Mouse (Mus musculus): ENCODE results near the gene Dop1b. TPM values are rescaled to one million over a fixed set of nuclear protein-coding genes. Genes with fewer than 3 reads are reported as not detected.

Dop1b gene
- polyA plus RNA-seq, 1 experiment = 21.7 TPM

GRCm38 (mm10) chr16:93795391-93795790, 83.7 kb downstream of the Dop1b start:
- TF ChIP-seq CTCF (IDR thresholded peaks at IDR 0.05; ENCODE audit: control insufficient read depth, insufficient read depth, insufficient replicate concordance, low read depth, low read length) = no peak
- TF ChIP-seq POLR2A (IDR thresholded peaks at IDR 0.05; ENCODE audit: control insufficient read depth, low read depth, low read length) = no peak
- Histone ChIP-seq H3K4me1 (ENCODE audit: control insufficient read depth, insufficient read depth, low read length) (no peaks in the 10 kb centered on the region), H3K27me3 (ENCODE audit: control insufficient read depth, insufficient read depth, low read length) (no peaks in the 10 kb centered on the region), H3K36me3 (ENCODE audit: control insufficient read depth, insufficient read depth, low read length) (no peaks in the 10 kb centered on the region; the same call in 1 of the 2 replicates), H3K27ac (ENCODE audit: control insufficient read depth, insufficient read depth, low read depth, low read length) (no peak overlapping the region), H3K4me3 (ENCODE audit: control insufficient read depth, low read depth, low read length) (no peak overlapping the region)

GRCm38 (mm10) chr16:93797021-93797840, 85.5 kb downstream of the Dop1b start:
- Histone ChIP-seq H3K4me3 (ENCODE audit: control insufficient read depth, low read depth, low read length) (no peak overlapping the region), H3K27ac (ENCODE audit: control insufficient read depth, insufficient read depth, low read depth, low read length) (no peak overlapping the region), H3K27me3 (ENCODE audit: control insufficient read depth, insufficient read depth, low read length) (no peaks in the 10 kb centered on the region), H3K36me3 (ENCODE audit: control insufficient read depth, insufficient read depth, low read length) (no peaks in the 10 kb centered on the region; the same call in 1 of the 2 replicates), H3K4me1 (ENCODE audit: control insufficient read depth, insufficient read depth, low read length) (no peaks in the 10 kb centered on the region)
- TF ChIP-seq POLR2A (IDR thresholded peaks at IDR 0.05; ENCODE audit: control insufficient read depth, low read depth, low read length) (no peak), CTCF (IDR thresholded peaks at IDR 0.05; ENCODE audit: control insufficient read depth, insufficient read depth, insufficient replicate concordance, low read depth, low read length) (no peak)

- no peak for TF ChIP-seq POLR2A (IDR thresholded peaks at IDR 0.05; ENCODE audit: control insufficient read depth, low read depth, low read length)
- TF ChIP-seq CTCF (IDR thresholded peaks at IDR 0.05; ENCODE audit: control insufficient read depth, insufficient read depth, insufficient replicate concordance, low read depth, low read length) = no peak
- Histone ChIP-seq H3K4me3 (ENCODE audit: control insufficient read depth, low read depth, low read length) (no peak overlapping the region), H3K27me3 (ENCODE audit: control insufficient read depth, insufficient read depth, low read length) (no peaks in the 10 kb centered on the region), H3K4me1 (ENCODE audit: control insufficient read depth, insufficient read depth, low read length) (no peaks in the 10 kb centered on the region), H3K36me3 (ENCODE audit: control insufficient read depth, insufficient read depth, low read length) (no peaks in the 10 kb centered on the region; the same call in 1 of the 2 replicates), H3K27ac (ENCODE audit: control insufficient read depth, insufficient read depth, low read depth, low read length) (no peak overlapping the region)
Observed at GRCm38 (mm10) chr16:93797841-93798492, 86.3 kb downstream of the Dop1b start.

GRCm38 (mm10) chr16:93798623-93799022, 86.9 kb downstream of the Dop1b start:
- H3K4me1 ChIP-seq (ENCODE audit: control insufficient read depth, insufficient read depth, low read length) = no peaks in the 10 kb centered on the region
- no peak for TF ChIP-seq CTCF (IDR thresholded peaks at IDR 0.05; ENCODE audit: control insufficient read depth, insufficient read depth, insufficient replicate concordance, low read depth, low read length)
- no peak for TF ChIP-seq POLR2A (IDR thresholded peaks at IDR 0.05; ENCODE audit: control insufficient read depth, low read depth, low read length)
- no peak overlapping the region for H3K4me3 ChIP-seq (ENCODE audit: control insufficient read depth, low read depth, low read length)
- no peak overlapping the region for H3K27ac ChIP-seq (ENCODE audit: control insufficient read depth, insufficient read depth, low read depth, low read length)
- H3K27me3 ChIP-seq (ENCODE audit: control insufficient read depth, insufficient read depth, low read length) = no peaks in the 10 kb centered on the region
- no peaks in the 10 kb centered on the region; the same call in 1 of the 2 replicates for H3K36me3 ChIP-seq (ENCODE audit: control insufficient read depth, insufficient read depth, low read length)

GRCm38 (mm10) chr16:93799071-93799470, 87.4 kb downstream of the Dop1b start:
- H3K4me1 ChIP-seq (ENCODE audit: control insufficient read depth, insufficient read depth, low read length) = no peaks in the 10 kb centered on the region
- H3K4me3 ChIP-seq (ENCODE audit: control insufficient read depth, low read depth, low read length) = no peak overlapping the region
- H3K36me3 ChIP-seq (ENCODE audit: control insufficient read depth, insufficient read depth, low read length) = no peaks in the 10 kb centered on the region; the same call in 1 of the 2 replicates
- TF ChIP-seq CTCF (IDR thresholded peaks at IDR 0.05; ENCODE audit: control insufficient read depth, insufficient read depth, insufficient replicate concordance, low read depth, low read length) = no peak
- TF ChIP-seq POLR2A (IDR thresholded peaks at IDR 0.05; ENCODE audit: control insufficient read depth, low read depth, low read length) = no peak
- no peaks in the 10 kb centered on the region for H3K27me3 ChIP-seq (ENCODE audit: control insufficient read depth, insufficient read depth, low read length)
- no peak overlapping the region for H3K27ac ChIP-seq (ENCODE audit: control insufficient read depth, insufficient read depth, low read depth, low read length)

GRCm38 (mm10) chr16:93799936-93800335, 88.2 kb downstream of the Dop1b start:
- Histone ChIP-seq H3K36me3 (ENCODE audit: control insufficient read depth, insufficient read depth, low read length) (no peaks in the 10 kb centered on the region; the same call in 1 of the 2 replicates), H3K27me3 (ENCODE audit: control insufficient read depth, insufficient read depth, low read length) (no peaks in the 10 kb centered on the region), H3K27ac (ENCODE audit: control insufficient read depth, insufficient read depth, low read depth, low read length) (no peak overlapping the region), H3K4me1 (ENCODE audit: control insufficient read depth, insufficient read depth, low read length) (no peaks in the 10 kb centered on the region), H3K4me3 (ENCODE audit: control insufficient read depth, low read depth, low read length) (no peak overlapping the region)
- TF ChIP-seq POLR2A (IDR thresholded peaks at IDR 0.05; ENCODE audit: control insufficient read depth, low read depth, low read length) = no peak
- TF ChIP-seq CTCF (IDR thresholded peaks at IDR 0.05; ENCODE audit: control insufficient read depth, insufficient read depth, insufficient replicate concordance, low read depth, low read length) = no peak

- no peak for TF ChIP-seq POLR2A (IDR thresholded peaks at IDR 0.05; ENCODE audit: control insufficient read depth, low read depth, low read length)
- no peak for TF ChIP-seq CTCF (IDR thresholded peaks at IDR 0.05; ENCODE audit: control insufficient read depth, insufficient read depth, insufficient replicate concordance, low read depth, low read length)
- H3K27me3 ChIP-seq (ENCODE audit: control insufficient read depth, insufficient read depth, low read length) = no peaks in the 10 kb centered on the region
- peaks cover 2% of the 10 kb centered on the region; the same call in 1 of the 2 replicates for H3K4me1 ChIP-seq (ENCODE audit: control insufficient read depth, insufficient read depth, low read length)
- no peak overlapping the region for H3K4me3 ChIP-seq (ENCODE audit: control insufficient read depth, low read depth, low read length)
- H3K27ac ChIP-seq (ENCODE audit: control insufficient read depth, insufficient read depth, low read depth, low read length) = no peak overlapping the region
- peaks cover 5% of the 10 kb centered on the region for H3K36me3 ChIP-seq (ENCODE audit: control insufficient read depth, insufficient read depth, low read length)
Observed at GRCm38 (mm10) chr16:93807167-93807566, 95.5 kb downstream of the Dop1b start.

Measured in testis, adult 2 months (tissue).